Mouse (Mus musculus) cerebellum, adult 2 months (tissue): ENCODE data around the gene Fem1b. TPM values are rescaled to one million over a fixed set of nuclear protein-coding genes. Genes with fewer than 3 reads are reported as not detected.
A peak's percentile ranks its signal among the peaks of the same experiment; 100 is the strongest.
"Not testable (repeated sequence)": the region's sequence is repeated elsewhere in the genome, so short reads cannot be mapped to it uniquely, and the experiment has no call there.

Experiments used
- DNase-seq, 2 experiments: peaks; one replicate each; pipeline ENCODE4 v3.0.0; 2021
- H3K27ac ChIP-seq: fragments of 200-500 bp; 2 replicates; pipeline ENCODE4 v1.5.1; 2012; ENCODE audit warnings: low read length, control low read depth, inconsistent platforms; ENCODE audit not compliant: insufficient read depth
- H3K27me3 ChIP-seq: fragments of 200-500 bp; 2 replicates; pipeline ENCODE4 v1.6.1; 2012; ENCODE audit warnings: inconsistent platforms, mild to moderate bottlenecking, low read length, moderate library complexity; ENCODE audit not compliant: control insufficient read depth, insufficient read depth
- H3K4me1 ChIP-seq: fragments of 200-500 bp; 2 replicates; pipeline ENCODE4 v1.6.1; 2011; ENCODE audit warnings: low read length; ENCODE audit not compliant: control insufficient read depth, insufficient read depth
- H3K4me3 ChIP-seq: fragments of 200-500 bp; replicated peaks from 2 replicates; pipeline ENCODE3; 2011; ENCODE audit warnings: mild to moderate bottlenecking, low read depth, low read length, control low read depth; ENCODE audit not compliant: insufficient read depth
- CTCF ChIP-seq: fragments of 200-500 bp; IDR thresholded peaks from 2 replicates; pipeline ENCODE4 v1.5.1; 2011; ENCODE audit warnings: low read depth, mild to moderate bottlenecking, control low read depth, low read length, moderate library complexity, borderline replicate concordance; ENCODE audit not compliant: insufficient read depth
- POLR2A ChIP-seq: fragments of 200-500 bp; IDR thresholded peaks from 2 replicates; pipeline ENCODE4 v1.6.1; 2011; ENCODE audit warnings: low read length, control low read depth, borderline replicate concordance; ENCODE audit not compliant: insufficient read depth
- WGBS: fragments of 180-500 bp; shearing (Covaris S2); methylation state at CpG from one replicate; pipeline ENCODE4 v1.1.7; 2018; 5-methylcytosine and 5-hydroxymethylcytosine counted together
- polyA plus RNA-seq: library from polyadenylated mRNA; depleted of rRNA; stranded (reverse); fragments of >200 nt; gene quantifications from 2 replicates; pipeline ENCODE4 v1.2.3, GENCODE M21; 2012; rRNA removed

The Fem1b gene
- polyA plus RNA-seq = 42.0 and 43.3 TPM in 2 replicates

GRCm38 (mm10) chr9:62811516-62812121, at the start of gene Fem1b:
TSS of gene Fem1b (minus strand) at chr9:62811934.
- TF ChIP-seq POLR2A = peak; percentile 72
- TF ChIP-seq CTCF = no peak
- DNase-seq = peak; percentile 93 to 97
- under 1% methylated on average over 68 of the region's 68 CpGs for WGBS
- Histone ChIP-seq H3K27ac (peak within 1 kb of the TSS; percentile 96), H3K4me1 (peaks cover 11% of the 10 kb centered on the region), H3K27me3 (no peaks in the 10 kb centered on the region), H3K4me3 (peak within 1 kb of the TSS; percentile 76)

- H3K4me3 ChIP-seq = no peak overlapping the region
- no peaks in the 10 kb centered on the region for H3K4me1 ChIP-seq
- no peak for TF ChIP-seq POLR2A
- no peak for TF ChIP-seq CTCF
- no peaks in the 10 kb centered on the region for H3K27me3 ChIP-seq
- H3K27ac ChIP-seq = no peak overlapping the region
- no peak for DNase-seq
- WGBS = 20% methylated on average over 4 of the region's 4 CpGs
Measured at GRCm38 (mm10) chr9:62860866-62861265, 49.1 kb upstream of the Fem1b start.

- DNase-seq, H3K27ac ChIP-seq, H3K27me3 ChIP-seq, H3K4me3 ChIP-seq, H3K4me1 ChIP-seq: not testable (repeated sequence)
- WGBS = 60% methylated on average over 7 of the region's 7 CpGs
Measured at GRCm38 (mm10) chr9:62860102-62860501, 48.4 kb upstream of the Fem1b start.

GRCm38 (mm10) chr9:62858266-62859019, 46.7 kb upstream of the Fem1b start:
- no peak overlapping the region for H3K27ac ChIP-seq
- TF ChIP-seq CTCF (no peak), POLR2A (no peak)

GRCm38 (mm10) chr9:62857719-62858261, 46.1 kb upstream of the Fem1b start, which contains the start of gene Calml4:
TSS of gene Calml4 (plus strand) at chr9:62858080.
- Histone ChIP-seq H3K27me3 (no peaks in the 10 kb centered on the region), H3K27ac (no peak within 1 kb of the TSS), H3K4me3 (no peak within 1 kb of the TSS), H3K4me1 (no peaks in the 10 kb centered on the region)
- no peak for DNase-seq
- TF ChIP-seq CTCF = no peak
- no peak for TF ChIP-seq POLR2A
- WGBS = 14% methylated on average over 20 of the region's 20 CpGs

More at GRCm38 (mm10) chr9:62858266-62859019, 46.7 kb upstream of the Fem1b start:
- H3K4me1 ChIP-seq = no peaks in the 10 kb centered on the region
- WGBS = 54% methylated on average over 8 of the region's 8 CpGs
- H3K27me3 ChIP-seq = no peaks in the 10 kb centered on the region
- DNase-seq = no peak
- H3K4me3 ChIP-seq = no peak overlapping the region

GRCm38 (mm10) chr9:62857216-62857615, 45.5 kb upstream of the Fem1b start:
- TF ChIP-seq CTCF (no peak), POLR2A (no peak)
- WGBS = 80% methylated on average over 9 of the region's 9 CpGs
- H3K27ac ChIP-seq = no peak overlapping the region
- no peaks in the 10 kb centered on the region for H3K27me3 ChIP-seq
- no peak for DNase-seq
- no peaks in the 10 kb centered on the region for H3K4me1 ChIP-seq
- no peak overlapping the region for H3K4me3 ChIP-seq

- Histone ChIP-seq H3K4me1 (no peaks in the 10 kb centered on the region), H3K4me3 (no peak overlapping the region), H3K27me3 (no peaks in the 10 kb centered on the region), H3K27ac (no peak overlapping the region)
- no peak for TF ChIP-seq POLR2A
- TF ChIP-seq CTCF = no peak
- WGBS = 20% methylated on average over 4 of the region's 4 CpGs
- no peak for DNase-seq
Measured at GRCm38 (mm10) chr9:62854483-62854882, 42.7 kb upstream of the Fem1b start.

- DNase-seq = no peak
- Histone ChIP-seq H3K27ac (no peak overlapping the region), H3K4me3 (no peak overlapping the region), H3K4me1 (no peaks in the 10 kb centered on the region), H3K27me3 (no peaks in the 10 kb centered on the region)
- 69% methylated on average over 2 of the region's 2 CpGs for WGBS
- TF ChIP-seq CTCF = no peak
- TF ChIP-seq POLR2A = no peak
Measured at GRCm38 (mm10) chr9:62851571-62851970, 39.8 kb upstream of the Fem1b start.
